Mouse (Mus musculus) v-Abl transformed pro-B cells (cell line): ENCODE results near the gene Aff1.

Experiments used
- in situ Hi-C, 2 experiments: fragments of 400-800 bp; cut with MboI; formaldehyde crosslinking; loops; one replicate each; pipeline ENCODE4 v1.15.1; 2025; ENCODE audit not compliant: unreplicated experiment in 2 of 2

The Aff1 gene

DNA sequence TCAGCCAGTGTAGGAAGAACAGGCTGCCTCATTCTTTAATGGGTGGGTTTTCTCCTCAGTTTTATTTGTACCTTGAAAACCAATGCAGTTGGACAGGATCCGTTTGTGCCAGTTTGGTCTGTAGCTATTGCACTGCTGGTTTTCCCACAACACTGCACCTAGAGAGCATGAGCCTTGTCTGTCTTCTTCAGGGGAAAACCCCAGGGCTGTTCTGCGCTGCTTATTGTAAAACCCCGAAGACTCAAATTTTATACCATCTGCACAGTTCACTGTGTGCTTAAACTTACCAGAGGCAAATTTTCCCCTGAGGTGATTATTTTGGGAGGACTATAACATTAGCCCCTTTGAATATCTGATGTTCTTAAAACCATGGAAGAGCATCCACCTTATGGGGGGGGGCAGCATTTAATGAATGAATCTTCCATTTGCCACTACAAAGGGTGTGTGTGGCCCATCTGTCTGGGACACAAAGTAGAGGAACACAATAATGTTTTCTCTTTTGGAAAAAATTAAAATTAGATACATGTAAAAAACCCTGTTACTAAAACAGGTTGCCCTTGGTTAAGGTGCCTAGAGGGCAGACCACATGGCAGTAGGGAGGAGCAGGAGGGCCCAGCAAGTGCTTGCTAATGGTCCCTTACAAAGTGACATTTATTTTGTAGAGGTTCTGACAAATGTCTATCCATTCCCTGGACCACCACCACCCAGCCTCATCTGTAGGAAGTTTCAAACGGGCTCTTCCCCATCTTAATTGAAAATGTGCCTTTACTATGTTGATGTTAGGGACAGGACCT lies 160.8 kb downstream of the Aff1 start:
- in situ Hi-C loops: loop anchor here in 1 of 2 experiments (5.0 kb wide), 1 partner anchor 74 kb away; no protein-coding TSS in a partner anchor

DNA sequence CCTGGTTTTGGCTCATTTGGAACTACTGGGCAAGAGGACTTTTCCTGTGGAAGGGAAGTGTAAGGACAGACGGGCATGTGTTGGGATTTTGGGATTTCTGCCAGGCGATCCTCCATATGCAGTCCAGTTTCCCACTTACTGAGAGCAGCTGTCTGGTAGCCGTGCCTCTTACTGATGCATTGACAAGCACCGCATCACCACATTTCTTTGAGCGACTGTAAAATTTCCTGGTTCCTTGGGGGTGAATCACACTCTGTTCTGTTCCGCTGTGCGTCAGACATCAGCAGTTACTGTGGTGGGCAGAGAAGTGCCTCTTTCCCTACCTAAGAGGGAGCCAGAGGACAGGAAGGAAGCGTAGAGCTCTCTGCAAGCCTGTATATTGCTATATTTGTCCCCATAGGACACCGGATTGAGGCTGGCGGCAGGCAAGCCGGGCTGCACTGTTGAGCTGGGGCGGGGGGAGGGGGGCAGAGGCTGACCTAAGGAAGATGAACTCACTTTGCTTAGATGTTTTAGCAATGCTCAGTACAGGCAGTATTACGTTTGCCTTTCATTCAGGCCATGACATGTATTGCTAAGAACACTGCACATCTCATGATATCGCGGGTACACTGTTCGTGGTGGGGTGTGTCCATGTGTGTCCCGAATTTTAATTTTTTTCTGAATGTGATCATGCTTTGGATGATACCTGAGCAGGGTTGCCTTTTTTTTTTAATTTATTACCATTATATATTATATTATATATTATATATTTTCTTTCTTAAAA lies 162.1 kb downstream of the Aff1 start:
- in situ Hi-C loops: loop anchor here in 1 of 2 experiments (5.0 kb wide), 1 partner anchor 73 kb away; no protein-coding TSS in a partner anchor

DNA sequence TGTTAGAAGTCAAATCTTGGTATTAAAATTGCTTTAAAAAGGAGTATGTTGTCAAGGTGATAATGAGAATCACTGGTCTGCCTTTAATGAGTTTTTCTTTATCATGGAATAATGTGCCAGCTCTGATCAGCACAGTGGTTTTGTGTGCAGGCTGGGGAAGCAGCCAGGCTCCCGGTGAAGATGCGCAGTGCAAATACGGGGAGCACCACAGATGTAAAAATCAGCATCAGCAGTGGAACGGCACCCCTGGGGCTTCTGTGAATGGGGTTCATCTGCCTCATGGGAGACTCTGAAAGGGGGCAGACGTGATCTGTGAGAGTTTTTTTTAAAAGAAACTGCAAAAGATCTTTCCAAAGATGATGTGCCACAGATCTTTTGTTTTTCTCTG lies 162.6 kb downstream of the Aff1 start:
- in situ Hi-C loops: loop anchor here (5.0 kb wide), 2 partner anchors 72 to 182 kb away; no protein-coding TSS in a partner anchor

DNA sequence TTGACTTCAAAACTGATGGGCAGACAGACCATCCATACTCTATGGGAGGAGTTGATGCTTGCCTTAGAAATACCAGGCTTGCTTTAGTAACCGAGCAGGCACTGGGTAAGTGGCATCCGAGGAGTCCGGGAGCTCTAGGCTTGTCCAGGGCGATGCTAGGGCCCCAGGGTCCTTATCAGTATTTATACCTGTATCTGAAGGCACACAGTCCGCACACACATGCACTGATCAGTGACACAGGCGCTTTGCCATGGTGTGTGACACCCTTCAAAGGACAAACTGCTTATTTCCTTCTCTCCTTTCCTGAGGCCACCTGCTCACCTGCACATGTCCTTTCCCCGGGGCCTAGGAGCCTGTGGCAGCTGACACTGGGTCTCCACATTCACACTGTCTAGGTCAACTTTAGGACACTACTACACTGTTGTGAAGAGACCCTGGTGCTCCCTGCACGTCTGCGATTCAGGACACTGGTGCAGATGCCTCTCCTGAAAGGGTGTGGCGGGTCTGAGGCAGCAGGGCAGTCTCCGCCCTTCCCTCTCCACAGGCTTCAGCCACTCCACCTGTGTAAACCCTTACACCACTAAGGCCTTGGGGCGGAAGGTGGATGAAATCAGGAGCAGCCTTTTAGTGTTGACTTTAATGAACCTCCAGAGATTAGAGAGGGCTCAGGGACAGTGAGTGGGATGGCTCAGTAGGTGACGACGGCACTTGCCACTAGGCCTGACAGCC lies 163.5 kb downstream of the Aff1 start:
- in situ Hi-C loops: loop anchor here in 1 of 2 experiments (5.0 kb wide), 1 partner anchor 182 kb away; no protein-coding TSS in a partner anchor

DNA sequence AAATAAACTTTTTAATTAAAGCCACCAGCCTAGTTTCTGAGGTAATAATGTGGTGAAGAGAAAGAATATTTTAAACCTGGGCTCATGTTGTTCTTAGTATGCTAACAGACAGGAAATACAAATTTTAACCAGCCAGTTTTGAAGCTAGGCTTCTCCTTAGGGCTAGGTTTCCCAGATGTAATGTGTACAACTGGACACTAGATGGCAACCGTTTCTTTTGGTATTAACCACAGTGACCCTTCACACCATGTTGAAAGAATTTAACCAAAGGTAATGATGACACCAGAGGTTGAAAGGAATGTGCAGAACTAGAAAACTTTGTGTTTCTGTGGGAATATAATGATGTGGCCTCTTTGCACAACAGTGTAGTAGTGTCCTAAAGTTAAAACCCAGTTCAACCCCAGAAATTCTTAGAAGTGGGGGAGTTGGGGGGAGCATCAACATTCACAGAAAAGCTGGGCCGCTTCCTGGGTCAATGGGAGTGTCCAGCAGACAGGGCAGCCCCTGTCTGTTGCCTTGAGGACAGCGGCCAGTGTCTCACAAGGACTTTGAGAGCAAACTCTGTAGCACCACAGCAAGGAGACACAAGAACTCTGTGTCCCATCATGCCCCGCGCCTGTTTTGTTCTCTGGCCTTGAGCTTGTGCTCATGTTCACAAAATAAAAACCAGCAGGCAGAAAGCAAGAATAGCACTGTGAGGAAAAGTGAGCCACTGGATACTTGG lies 164.3 kb downstream of the Aff1 start:
- in situ Hi-C loops: loop anchor here in 1 of 2 experiments (5.0 kb wide), 1 partner anchor 181 kb away; no protein-coding TSS in a partner anchor

DNA sequence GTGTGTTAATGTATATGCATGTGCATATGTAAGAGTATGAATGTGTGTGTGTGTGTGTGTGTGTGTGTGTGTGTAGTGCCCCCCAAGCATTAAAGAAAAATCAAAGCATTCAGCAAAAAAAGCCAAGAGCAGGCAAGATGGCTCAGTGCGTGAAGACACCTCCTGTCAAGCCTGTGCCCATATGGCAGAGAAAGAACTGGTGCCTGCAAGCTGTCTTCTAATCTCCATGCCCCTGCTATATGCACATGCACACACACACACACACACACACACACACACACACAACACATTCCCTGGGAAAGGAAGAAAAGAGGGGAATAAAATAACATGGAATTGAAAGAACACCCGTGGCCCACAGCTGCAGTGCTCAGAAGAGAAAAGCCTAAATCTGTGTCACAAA lies 165.0 kb downstream of the Aff1 start:
- in situ Hi-C loops: loop anchor here in 1 of 2 experiments (5.0 kb wide), 1 partner anchor 180 kb away; no protein-coding TSS in a partner anchor

DNA sequence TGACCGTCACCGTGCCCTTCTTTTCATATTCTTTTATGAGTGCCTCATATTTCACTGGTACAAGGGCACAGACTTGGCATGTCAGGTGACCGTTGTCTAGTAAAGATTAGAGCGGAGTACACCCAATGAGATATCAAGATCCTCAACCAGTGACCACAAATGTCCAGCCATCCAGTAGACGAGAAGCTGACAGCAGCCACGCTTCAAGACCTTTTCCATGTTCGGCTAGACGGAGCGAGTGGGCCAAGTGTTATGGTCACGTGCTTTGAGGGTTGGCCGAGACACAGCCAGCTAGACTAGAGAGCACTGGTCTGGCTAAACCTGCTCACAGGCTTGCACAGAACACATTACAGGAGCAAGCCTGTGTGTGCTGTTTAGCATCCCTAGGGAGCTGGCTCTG lies 168.4 kb downstream of the Aff1 start:
- in situ Hi-C loops: loop anchor here in 1 of 2 experiments (5.0 kb wide), 1 partner anchor 62 kb away; no protein-coding TSS in a partner anchor

DNA sequence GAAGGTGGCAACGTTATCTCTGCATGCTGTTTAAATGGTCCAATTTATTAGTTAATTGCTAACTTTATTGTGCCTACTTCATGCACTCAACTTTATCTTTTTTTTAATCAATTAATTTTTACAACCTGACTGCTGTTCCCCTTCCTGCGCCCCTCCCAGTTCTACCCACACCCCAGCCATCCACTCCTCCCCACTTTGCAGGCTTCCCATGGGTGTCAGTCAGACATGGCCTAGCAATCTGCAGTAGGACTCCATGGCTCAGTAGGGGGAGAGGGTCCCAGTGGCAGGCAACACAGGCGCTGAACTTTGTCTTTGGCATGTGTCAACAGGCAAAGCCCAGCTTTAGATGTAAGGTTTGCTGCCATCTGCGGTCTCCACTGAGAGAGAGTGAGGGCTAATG lies 171.6 kb downstream of the Aff1 start:
- in situ Hi-C loops: loop anchor here in 1 of 2 experiments (5.0 kb wide), 1 partner anchor 59 kb away; no protein-coding TSS in a partner anchor

DNA sequence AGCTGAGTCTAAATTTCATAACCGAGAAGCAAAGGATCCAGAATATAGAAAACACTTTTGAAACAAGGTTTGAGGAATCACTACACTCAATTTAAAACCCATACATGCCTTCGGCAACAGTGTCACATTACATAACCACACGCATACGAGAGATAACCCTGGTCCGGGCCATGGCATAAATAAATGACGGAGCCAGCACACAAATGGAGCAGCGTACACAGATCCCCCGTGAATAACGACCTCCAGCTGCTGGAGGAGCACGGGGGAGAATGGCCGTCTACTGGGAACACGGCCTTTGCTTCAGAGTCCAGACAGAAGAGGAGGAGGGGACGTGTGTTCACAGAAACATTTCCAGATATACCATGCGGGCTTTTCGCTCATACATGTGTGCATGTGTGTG lies 197.6 kb downstream of the Aff1 start:
- in situ Hi-C loops: no loop called here

DNA sequence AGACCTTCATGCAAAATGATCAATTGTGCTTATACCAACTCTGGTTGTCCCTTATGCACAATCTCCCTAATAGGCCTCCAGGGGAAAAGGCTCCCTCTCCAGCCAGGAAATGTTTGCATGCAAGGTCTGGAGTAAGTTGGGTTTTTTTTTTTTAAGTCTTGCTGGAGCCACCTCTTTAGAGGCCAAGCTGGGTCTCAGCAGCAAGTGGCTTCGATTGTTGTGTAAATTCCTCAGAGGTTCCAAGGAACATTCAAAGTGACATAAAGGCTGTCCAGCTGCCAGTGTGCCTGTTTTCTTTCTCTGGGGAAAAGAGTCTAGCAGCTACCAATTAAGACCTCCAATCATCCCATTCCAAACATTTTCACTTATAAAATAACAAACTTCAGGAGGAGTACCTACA lies 206.1 kb downstream of the Aff1 start:
- in situ Hi-C loops: no loop called here
